Mouse (Mus musculus): ENCODE measurements around the gene Slc16a3. TPM values are rescaled to one million over a fixed set of nuclear protein-coding genes. Genes with fewer than 3 reads are reported as not detected.

The Slc16a3 gene
- 4.3 TPM in 1 of 2 replicates, not detected in the other for total RNA-seq (2014; fragmentation: Nextera tagmentation)
- 10.0 and 15.5 TPM in 2 replicates for total RNA-seq (2017)
- 13.1 and 17.4 TPM in 2 replicates for polyA plus RNA-seq (2012)

DNA sequence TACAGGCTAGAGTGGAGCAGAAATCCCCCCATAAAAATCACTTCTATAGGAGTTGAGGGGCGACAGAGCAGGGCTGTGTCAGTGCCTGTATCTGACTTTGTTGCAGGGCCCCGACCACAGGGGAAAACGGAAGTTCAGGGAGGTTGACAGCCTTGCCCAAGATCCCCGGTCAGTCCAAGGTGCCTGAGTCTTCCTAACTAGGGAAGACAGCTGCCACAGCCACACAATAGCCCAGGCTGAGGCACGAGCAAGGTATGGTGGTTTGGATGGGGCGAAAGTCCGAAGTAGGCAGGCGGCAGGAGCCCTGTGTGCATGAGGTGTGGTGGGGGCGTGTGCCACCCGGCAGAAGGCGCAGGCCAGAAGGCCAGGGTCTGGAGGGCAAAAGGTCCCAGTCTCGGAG is at the start of gene Slc16a3:
Slc16a3 (plus strand) TSS at position 153 of the 400 bp plus-strand sequence.
- 0 out of 2 replicates have a peak, but pooled peaks cover 1% of the 10 kb centered on the region for H3K9me3 ChIP-seq (replicated peaks)
- ATAC-seq (ENCODE audit: extremely low read depth, insufficient number of reproducible peaks, low FRiP score, poor library complexity, severe bottlenecking) (no peak), DNase-seq (ENCODE audit: low spot score) (no peak)
- peaks cover 49% of the 10 kb centered on the region for H3K4me1 ChIP-seq (ENCODE audit: insufficient read depth, low read depth, low read length)
- peaks cover 17% of the 10 kb centered on the region for H3K36me3 ChIP-seq (replicated peaks)
- peaks cover 37% of the 10 kb centered on the region for H3K27me3 ChIP-seq (ENCODE audit: insufficient read depth, low read length)
- peak within 1 kb of the TSS; percentile 70 for H3K4me3 ChIP-seq (ENCODE audit: low read depth, low read length)
- TF ChIP-seq TAL1 (conservative IDR thresholded peaks at IDR 0.05; ENCODE audit: low read depth, low read length) (no peak), GATA1 (IDR thresholded peaks at IDR 0.05; ENCODE audit: borderline replicate concordance, low read length) (no peak), GATA2 (IDR thresholded peaks at IDR 0.05; ENCODE audit: borderline replicate concordance, low read depth, low read length) (no peak)

DNA sequence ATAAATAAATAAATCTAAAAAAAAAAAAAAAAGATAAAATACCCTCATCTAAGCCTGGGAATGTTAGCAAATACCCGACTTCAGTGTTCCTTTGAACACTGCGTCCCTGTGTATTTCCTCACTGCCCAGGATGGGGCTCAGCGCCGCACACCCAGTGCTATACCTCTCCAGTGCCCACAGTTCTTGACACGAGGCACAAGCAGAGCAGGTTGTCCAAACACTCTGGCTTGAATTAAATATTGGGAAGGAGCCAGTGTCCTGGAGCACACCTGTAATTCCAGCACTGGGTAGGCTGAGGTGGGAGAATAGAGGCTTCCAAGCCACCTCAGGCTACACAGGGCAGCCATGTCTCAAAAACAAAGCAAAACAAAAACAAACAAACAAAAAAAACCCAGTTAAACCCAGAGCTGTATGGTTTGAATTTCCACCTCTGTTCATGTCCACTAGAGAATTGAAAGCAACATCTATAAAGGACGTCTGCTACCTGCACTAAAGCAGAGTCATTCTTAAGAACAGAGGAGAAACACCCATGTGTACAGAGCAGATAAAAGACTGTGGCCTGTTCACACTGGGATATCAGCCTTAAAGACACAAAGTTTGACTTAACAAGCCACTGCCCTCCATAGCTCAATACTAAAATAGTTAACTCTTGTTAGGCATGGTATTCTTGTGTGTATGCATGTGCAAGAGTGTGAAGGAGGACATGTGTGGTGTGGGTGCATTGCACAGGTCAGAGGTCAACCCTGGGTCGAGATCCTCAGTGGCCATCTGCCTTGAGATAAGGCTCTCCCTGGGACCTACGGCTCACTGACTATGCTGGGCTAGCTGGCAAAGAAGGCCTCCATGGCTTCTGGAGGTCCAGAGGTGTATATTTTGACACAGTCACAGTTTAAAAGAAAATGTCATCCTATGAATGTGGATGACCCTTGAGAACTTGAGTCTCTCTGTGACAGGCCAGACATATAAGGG is 47.7 kb upstream of the Slc16a3 start:
- DNase-seq (ENCODE audit: low spot score) (no peak), ATAC-seq (ENCODE audit: extremely low read depth, insufficient number of reproducible peaks, low FRiP score, poor library complexity, severe bottlenecking) (no peak)
- Histone ChIP-seq H3K9me3 (replicated peaks) (no peaks in the 10 kb centered on the region), H3K27me3 (ENCODE audit: insufficient read depth, low read length) (no peaks in the 10 kb centered on the region; the same call in 1 of the 2 replicates), H3K36me3 (replicated peaks) (peaks cover 39% of the 10 kb centered on the region), H3K4me3 (ENCODE audit: low read depth, low read length) (no peak overlapping the region), H3K4me1 (ENCODE audit: insufficient read depth, low read depth, low read length) (peaks cover 12% of the 10 kb centered on the region)
- no peak for TF ChIP-seq GATA1 (IDR thresholded peaks at IDR 0.05; ENCODE audit: borderline replicate concordance, low read length)
- TF ChIP-seq CTCF (IDR thresholded peaks at IDR 0.05; ENCODE audit: low read depth, low read length): no peak
- TF ChIP-seq TAL1 (conservative IDR thresholded peaks at IDR 0.05; ENCODE audit: low read depth, low read length): no peak
- TF ChIP-seq GATA2 (IDR thresholded peaks at IDR 0.05; ENCODE audit: borderline replicate concordance, low read depth, low read length): no peak
- no peak for TF ChIP-seq POLR2AphosphoS5 (IDR thresholded peaks at IDR 0.05; ENCODE audit: insufficient replicate concordance, low read depth, low read length)

DNA sequence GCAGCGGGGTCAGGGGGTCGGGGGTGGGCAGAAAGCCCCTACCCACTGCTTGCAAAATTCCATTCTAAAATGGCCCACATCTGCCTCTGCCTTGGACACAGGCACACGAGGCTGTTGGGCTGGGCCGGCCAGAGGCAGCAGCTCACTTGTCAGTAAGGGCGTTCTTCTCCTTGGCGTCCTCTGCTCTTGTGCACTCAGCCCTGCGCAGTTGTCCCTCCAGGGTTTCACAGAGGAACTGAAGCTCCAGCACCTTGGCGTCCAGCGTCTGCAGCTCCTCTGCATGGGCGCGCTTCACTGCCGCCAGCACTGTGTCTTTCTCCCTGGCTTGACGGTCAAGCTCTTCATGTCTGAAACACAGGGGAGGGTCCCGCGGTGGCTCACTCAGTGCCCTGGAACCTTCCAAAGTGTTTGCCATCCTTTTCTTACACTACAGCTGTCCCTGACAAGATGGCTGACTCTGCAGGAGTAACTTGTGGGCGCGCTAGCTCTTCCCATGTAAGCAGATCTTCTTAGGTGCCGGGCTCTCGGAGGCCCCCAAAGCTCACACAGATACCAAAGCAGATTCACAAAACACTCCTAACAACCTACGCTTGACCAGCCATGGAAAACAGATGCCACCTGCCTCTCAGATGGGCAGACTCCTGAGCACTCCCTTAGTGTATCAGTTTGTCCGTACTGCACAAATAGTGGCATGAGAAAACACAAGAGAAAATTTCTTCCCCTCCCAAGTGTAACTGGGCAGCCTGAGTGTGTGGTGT is 46.4 kb upstream of the Slc16a3 start:
- Histone ChIP-seq H3K9me3 (replicated peaks) (no peaks in the 10 kb centered on the region), H3K4me3 (ENCODE audit: low read depth, low read length) (no peak overlapping the region), H3K36me3 (replicated peaks) (peaks cover 39% of the 10 kb centered on the region), H3K4me1 (ENCODE audit: insufficient read depth, low read depth, low read length) (peaks cover 13% of the 10 kb centered on the region), H3K27me3 (ENCODE audit: insufficient read depth, low read length) (no peaks in the 10 kb centered on the region; the same call in 1 of the 2 replicates)
- TF ChIP-seq GATA2 (IDR thresholded peaks at IDR 0.05; ENCODE audit: borderline replicate concordance, low read depth, low read length) (no peak), POLR2AphosphoS5 (IDR thresholded peaks at IDR 0.05; ENCODE audit: insufficient replicate concordance, low read depth, low read length) (no peak), TAL1 (conservative IDR thresholded peaks at IDR 0.05; ENCODE audit: low read depth, low read length) (no peak), GATA1 (IDR thresholded peaks at IDR 0.05; ENCODE audit: borderline replicate concordance, low read length) (no peak), CTCF (IDR thresholded peaks at IDR 0.05; ENCODE audit: low read depth, low read length) (no peak)
- no peak for DNase-seq (ENCODE audit: low spot score)
- no peak for ATAC-seq (ENCODE audit: extremely low read depth, insufficient number of reproducible peaks, low FRiP score, poor library complexity, severe bottlenecking)

DNA sequence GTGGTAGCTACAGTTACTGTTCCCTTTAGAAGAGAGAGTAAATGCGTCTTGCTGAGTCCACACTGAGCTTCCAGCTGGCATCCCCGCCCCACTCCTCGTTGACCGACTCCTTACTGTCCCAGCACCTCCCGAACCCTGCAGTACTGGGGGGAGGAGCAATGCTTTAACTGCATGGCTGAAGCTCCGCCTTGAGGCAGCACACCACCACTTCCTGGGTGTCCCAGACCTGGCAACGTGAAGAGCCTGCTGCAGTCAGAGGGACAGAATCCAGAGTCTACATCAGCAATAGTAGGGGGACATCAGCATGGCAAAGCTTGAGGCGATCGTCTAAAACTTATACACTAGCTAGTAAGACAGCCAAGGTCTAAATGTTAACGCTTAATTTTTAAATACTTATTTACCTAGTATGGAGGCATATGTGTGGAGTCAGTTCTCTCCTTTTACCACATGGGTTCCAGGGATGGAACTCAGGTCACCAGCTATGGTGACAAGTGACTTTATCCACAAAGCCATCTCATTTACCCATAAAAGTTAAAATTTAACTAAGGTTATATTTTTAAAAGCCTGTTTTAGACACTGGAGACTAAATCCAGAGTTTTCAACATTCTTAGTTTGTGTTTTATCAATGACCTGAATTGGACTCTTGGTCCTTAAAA is 45.7 kb upstream of the Slc16a3 start:
- ATAC-seq (ENCODE audit: extremely low read depth, insufficient number of reproducible peaks, low FRiP score, poor library complexity, severe bottlenecking): peak; percentile 31; the same call in 1 of the 2 replicates
- peak; percentile 8 for DNase-seq (ENCODE audit: low spot score)
- H3K4me3 ChIP-seq (ENCODE audit: low read depth, low read length): no peak overlapping the region

DNA sequence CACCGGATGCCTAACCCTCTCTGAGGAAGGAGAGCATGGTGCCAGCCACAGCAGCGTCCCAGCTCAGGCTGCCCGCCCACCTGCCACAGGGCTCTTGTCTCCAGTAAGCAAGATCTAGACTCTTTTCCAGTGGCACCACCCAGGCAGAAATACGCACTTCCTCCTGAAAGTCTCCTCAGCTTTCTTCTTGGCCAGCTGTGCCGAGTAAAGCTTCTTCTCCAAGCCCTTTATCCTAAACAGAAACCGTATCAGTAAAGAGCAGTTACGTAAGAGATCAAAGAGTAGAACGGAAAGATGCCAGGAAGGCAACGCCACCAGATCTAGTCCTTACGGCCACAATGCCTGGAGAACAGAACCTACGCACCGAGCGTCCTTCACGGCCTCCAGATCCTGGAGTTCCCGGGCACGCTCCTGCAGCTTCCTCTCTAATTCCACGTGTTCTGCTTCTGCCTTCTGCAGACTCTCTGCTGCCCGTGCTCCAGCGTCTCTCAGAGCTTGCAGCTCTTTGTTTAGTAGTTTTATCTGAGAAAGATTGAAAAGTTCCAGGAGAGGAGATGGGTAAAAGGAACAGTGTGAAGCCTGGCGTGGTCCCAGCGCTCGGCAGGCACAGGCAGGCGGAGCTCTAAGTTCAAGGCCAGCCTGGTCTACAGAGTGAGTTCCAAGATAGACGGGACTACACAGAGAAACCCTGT is 45.0 kb upstream of the Slc16a3 start:
- Histone ChIP-seq H3K4me1 (ENCODE audit: insufficient read depth, low read depth, low read length) (peaks cover 13% of the 10 kb centered on the region), H3K9me3 (replicated peaks) (peaks cover 3% of the 10 kb centered on the region; the same call in 1 of the 2 replicates), H3K4me3 (ENCODE audit: low read depth, low read length) (no peak overlapping the region), H3K27me3 (ENCODE audit: insufficient read depth, low read length) (no peaks in the 10 kb centered on the region; the same call in 1 of the 2 replicates), H3K36me3 (replicated peaks) (peaks cover 33% of the 10 kb centered on the region)
- no peak for DNase-seq (ENCODE audit: low spot score)
- ATAC-seq (ENCODE audit: extremely low read depth, insufficient number of reproducible peaks, low FRiP score, poor library complexity, severe bottlenecking): no peak
- TF ChIP-seq CTCF (IDR thresholded peaks at IDR 0.05; ENCODE audit: low read depth, low read length): no peak
- TF ChIP-seq GATA2 (IDR thresholded peaks at IDR 0.05; ENCODE audit: borderline replicate concordance, low read depth, low read length): no peak
- no peak for TF ChIP-seq POLR2AphosphoS5 (IDR thresholded peaks at IDR 0.05; ENCODE audit: insufficient replicate concordance, low read depth, low read length)
- TF ChIP-seq TAL1 (conservative IDR thresholded peaks at IDR 0.05; ENCODE audit: low read depth, low read length): no peak
- TF ChIP-seq GATA1 (IDR thresholded peaks at IDR 0.05; ENCODE audit: borderline replicate concordance, low read length): no peak

More for the DNA sequence above, 45.7 kb upstream of the Slc16a3 start:
- no peaks in the 10 kb centered on the region for H3K9me3 ChIP-seq (replicated peaks)
- H3K27me3 ChIP-seq (ENCODE audit: insufficient read depth, low read length): no peaks in the 10 kb centered on the region; the same call in 1 of the 2 replicates
- TF ChIP-seq GATA2 (IDR thresholded peaks at IDR 0.05; ENCODE audit: borderline replicate concordance, low read depth, low read length): no peak
- TF ChIP-seq CTCF (IDR thresholded peaks at IDR 0.05; ENCODE audit: low read depth, low read length): no peak
- TF ChIP-seq TAL1 (conservative IDR thresholded peaks at IDR 0.05; ENCODE audit: low read depth, low read length): no peak
- no peak for TF ChIP-seq POLR2AphosphoS5 (IDR thresholded peaks at IDR 0.05; ENCODE audit: insufficient replicate concordance, low read depth, low read length)
- TF ChIP-seq GATA1 (IDR thresholded peaks at IDR 0.05; ENCODE audit: borderline replicate concordance, low read length): no peak
- peaks cover 39% of the 10 kb centered on the region for H3K36me3 ChIP-seq (replicated peaks)
- H3K4me1 ChIP-seq (ENCODE audit: insufficient read depth, low read depth, low read length): peaks cover 13% of the 10 kb centered on the region
